Mouse (Mus musculus): ENCODE measurements around the gene Pip5k1b.

DNA sequence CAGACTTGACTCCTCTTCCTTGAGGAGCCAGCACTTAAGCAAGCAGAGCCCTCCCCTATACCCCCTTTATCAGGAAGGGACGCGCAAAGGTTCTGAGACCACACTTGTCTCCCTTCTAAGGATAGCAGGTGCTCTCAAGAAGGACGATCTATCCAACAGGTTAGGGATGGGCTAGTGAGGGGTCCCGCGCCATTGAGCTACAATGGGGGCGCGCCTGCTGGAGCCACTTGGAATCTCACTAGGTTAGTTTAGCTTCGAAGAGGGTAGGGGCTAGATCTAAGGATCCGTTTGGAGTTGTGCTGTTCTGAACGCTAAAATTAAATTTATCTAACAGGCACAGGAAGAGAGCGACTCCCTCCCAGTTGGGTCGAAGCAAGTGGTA lies 904 bp upstream of the Pip5k1b start:
- TF ChIP-seq CTCF (IDR thresholded peaks at IDR 0.05; ENCODE audit: extremely low read depth, insufficient read length, insufficient replicate concordance, low read depth, low read length): no peak
- TF ChIP-seq POLR2A (IDR thresholded peaks at IDR 0.05; ENCODE audit: low read depth, low read length): no peak

Measured in small intestine, adult 2 months (tissue).